Mouse (Mus musculus) lung, postnatal 0 days (tissue): ENCODE measurements at regions not wholly inside any gene's neighbourhood (a gene's known extent, or its start where the extent isn't known, plus 50 kb on each side); places are given as distances from the start of the nearest gene placed in this dataset.

ENCODE experiments used
- ATAC-seq: fragments of 200-750 bp; cut with Nextera tagmentation; 2 replicates; pipeline ENCODE4 v1.8.0; 2017; ENCODE audit warnings: moderate library complexity
- DNase-seq: peaks from one replicate; pipeline ENCODE4 v3.0.0-alpha.2; 2016; ENCODE audit warnings: low spot score
- H3K27ac ChIP-seq: fragments of 300-500 bp; sonication (generic); 2 replicates; pipeline ENCODE4 v1.5.1; 2014; ENCODE audit warnings: antibody characterized with exemption, mild to moderate bottlenecking, low read length, mixed read lengths
- H3K27me3 ChIP-seq: fragments of 300-500 bp; sonication (generic); replicated peaks from 2 replicates; pipeline ENCODE4 v1.6.1; 2014; ENCODE audit warnings: low read length, mixed read lengths; ENCODE audit not compliant: insufficient read depth
- H3K36me3 ChIP-seq: fragments of 300-500 bp; sonication (generic); 2 replicates; pipeline ENCODE4 v1.6.1; 2014; ENCODE audit warnings: low read length, mixed read lengths; ENCODE audit not compliant: insufficient read depth
- H3K4me1 ChIP-seq: fragments of 300-500 bp; sonication (generic); 2 replicates; pipeline ENCODE4 v1.6.1; 2014; ENCODE audit warnings: antibody characterized with exemption, low read depth, low read length, mixed read lengths; ENCODE audit not compliant: insufficient read depth
- H3K4me2 ChIP-seq: fragments of 300-500 bp; sonication (generic); replicated peaks from 2 replicates; pipeline ENCODE4 v1.6.1; 2014; ENCODE audit warnings: low read depth, mild to moderate bottlenecking, low read length, moderate library complexity, mixed read lengths
- H3K4me3 ChIP-seq: fragments of 300-500 bp; sonication (generic); 2 replicates; pipeline ENCODE4 v1.5.1; 2014; ENCODE audit warnings: low read depth, low read length
- H3K9ac ChIP-seq: fragments of 300-500 bp; sonication (generic); replicated peaks from 2 replicates; pipeline ENCODE4 v1.6.1; 2014; ENCODE audit warnings: low read depth, mild to moderate bottlenecking
- H3K9me3 ChIP-seq: fragments of 300-500 bp; sonication (generic); 2 replicates; pipeline ENCODE4 v1.6.1; 2016; ENCODE audit warnings: low read length, mixed read lengths
- CTCF ChIP-seq: IDR thresholded peaks from 2 replicates; pipeline ENCODE4 v1.5.1; 2016; ENCODE audit warnings: antibody characterized with exemption, mild to moderate bottlenecking
- EP300 ChIP-seq: IDR thresholded peaks from 2 replicates; pipeline ENCODE4 v1.6.1; 2016; ENCODE audit warnings: antibody characterized with exemption, mild to moderate bottlenecking, control low read depth
- WGBS: fragments of 180-500 bp; shearing (Covaris S2); extraction: QIAGEN DNeasy Blood & Tissue Kit; methylation state at CpG from one replicate; pipeline ENCODE4 v1.1.7; 2014; 5-methylcytosine and 5-hydroxymethylcytosine counted together

GRCm38 (mm10) chr3:41363947-41364346 lies 191.6 kb upstream of the Jade1 start:
- H3K4me1 ChIP-seq: no peaks in the 10 kb centered on the region
- no peaks in the 10 kb centered on the region for H3K36me3 ChIP-seq
- H3K27ac ChIP-seq: no peak overlapping the region
- ATAC-seq: no peak
- no peak overlapping the region for H3K4me3 ChIP-seq
- TF ChIP-seq EP300 (no peak), CTCF (no peak)
- no peak overlapping the region for H3K4me2 ChIP-seq
- WGBS: 85% methylated on average over 3 of the region's 3 CpGs
- H3K27me3 ChIP-seq: no peaks in the 10 kb centered on the region
- H3K9ac ChIP-seq: no peak overlapping the region
- no peaks in the 10 kb centered on the region for H3K9me3 ChIP-seq
- DNase-seq: no peak

- Histone ChIP-seq H3K4me3 (no peak overlapping the region), H3K27ac (no peak overlapping the region), H3K27me3 (no peaks in the 10 kb centered on the region), H3K9me3 (no peaks in the 10 kb centered on the region), H3K9ac (no peak overlapping the region), H3K4me1 (no peaks in the 10 kb centered on the region), H3K36me3 (no peaks in the 10 kb centered on the region), H3K4me2 (no peak overlapping the region)
- WGBS: 40% methylated on average over 5 of the region's 5 CpGs
- ATAC-seq: no peak
- DNase-seq: no peak
- TF ChIP-seq EP300 (no peak), CTCF (no peak)
These were observed 195.3 kb upstream of the Jade1 start for GRCm38 (mm10) chr3:41360231-41360630.

- TF ChIP-seq EP300 (no peak), CTCF (no peak)
- Histone ChIP-seq H3K9ac (no peak overlapping the region), H3K9me3 (no peaks in the 10 kb centered on the region), H3K36me3 (no peaks in the 10 kb centered on the region), H3K4me3 (no peak overlapping the region), H3K27ac (no peak overlapping the region), H3K4me2 (no peak overlapping the region), H3K27me3 (no peaks in the 10 kb centered on the region), H3K4me1 (no peaks in the 10 kb centered on the region)
- ATAC-seq (no peak), DNase-seq (no peak)
- WGBS: 60% methylated on average over 4 of the region's 4 CpGs
These were observed 196.1 kb upstream of the Jade1 start for GRCm38 (mm10) chr3:41359458-41359857.

GRCm38 (mm10) chr3:41353021-41353420 lies 202.5 kb upstream of the Jade1 start:
- DNase-seq (no peak), ATAC-seq (no peak)
- H3K4me1 ChIP-seq: no peaks in the 10 kb centered on the region
- H3K27ac ChIP-seq: no peak overlapping the region
- H3K4me3 ChIP-seq: no peak overlapping the region
- H3K9ac ChIP-seq: no peak overlapping the region
- H3K27me3 ChIP-seq: no peaks in the 10 kb centered on the region
- WGBS: 32% methylated on average over 2 of the region's 2 CpGs
- H3K4me2 ChIP-seq: no peak overlapping the region
- no peaks in the 10 kb centered on the region for H3K9me3 ChIP-seq
- H3K36me3 ChIP-seq: no peaks in the 10 kb centered on the region
- TF ChIP-seq CTCF (no peak), EP300 (no peak)

- DNase-seq (no peak), ATAC-seq (no peak)
- Histone ChIP-seq H3K27ac (no peak overlapping the region), H3K4me2 (no peak overlapping the region), H3K36me3 (no peaks in the 10 kb centered on the region), H3K9ac (no peak overlapping the region), H3K9me3 (no peaks in the 10 kb centered on the region), H3K4me1 (no peaks in the 10 kb centered on the region), H3K27me3 (no peaks in the 10 kb centered on the region), H3K4me3 (no peak overlapping the region)
- WGBS: 87% methylated on average over 4 of the region's 4 CpGs
- TF ChIP-seq CTCF: no peak
- TF ChIP-seq EP300: no peak
These were observed 203.7 kb upstream of the Jade1 start for GRCm38 (mm10) chr3:41351786-41352185.

- H3K36me3 ChIP-seq: no peaks in the 10 kb centered on the region
- no peak overlapping the region for H3K27ac ChIP-seq
- no peak overlapping the region for H3K4me3 ChIP-seq
- H3K4me2 ChIP-seq: no peak overlapping the region
- no peak for TF ChIP-seq EP300
- TF ChIP-seq CTCF: no peak
- DNase-seq: no peak
- no peak for ATAC-seq
- 84% methylated on average over 8 of the region's 8 CpGs for WGBS
- no peak overlapping the region for H3K9ac ChIP-seq
- H3K9me3 ChIP-seq: no peaks in the 10 kb centered on the region
- no peaks in the 10 kb centered on the region for H3K4me1 ChIP-seq
- H3K27me3 ChIP-seq: no peaks in the 10 kb centered on the region
These were observed 204.3 kb upstream of the Jade1 start for GRCm38 (mm10) chr3:41351091-41351685.

GRCm38 (mm10) chr3:41350331-41350730 lies 205.2 kb upstream of the Jade1 start:
- Histone ChIP-seq H3K9me3 (no peaks in the 10 kb centered on the region), H3K4me2 (no peak overlapping the region), H3K4me1 (no peaks in the 10 kb centered on the region), H3K36me3 (no peaks in the 10 kb centered on the region), H3K27me3 (no peaks in the 10 kb centered on the region), H3K4me3 (no peak overlapping the region), H3K9ac (no peak overlapping the region), H3K27ac (no peak overlapping the region)
- ATAC-seq: no peak
- no peak for DNase-seq
- 74% methylated on average over 3 of the region's 3 CpGs for WGBS
- TF ChIP-seq EP300 (no peak), CTCF (no peak)
